Comparison of ENCODE assay signal across 9 mouse cellular contexts in genomic region chr5:151247115-151247875, GRCm38 (mm10). TPM values are rescaled to one million over a fixed set of nuclear protein-coding genes. Genes with fewer than 3 reads are reported as not detected.
DNase-seq lines count a peak whose midpoint lies in the region; ATAC-seq and TF ChIP-seq lines count a peak whose summit lies in the region.
"Had no signal": no experiment of that assay in that cellular context is flagged by ENCODE, and none has a peak within 500 bp of the region (broad histone marks: within the 10 kb centered on the region; RNA-seq: fewer than 3 reads in every experiment).

No protein-coding gene starts in this region.

- intact Hi-C loops in heart, adult 2 months (cut with DNase I), result no loop called here

- H3K9ac ChIP-seq in heart, adult 2 months (ENCODE audit: low read depth, low read length), result no peak overlapping the region
- H3K9ac ChIP-seq in kidney, postnatal 0 days (ENCODE audit: low read depth, low read length), result no peak overlapping the region
- no peak overlapping the region for H3K9ac ChIP-seq in midbrain, embryonic 16.5 days (ENCODE audit: low read depth, low read length)
- H3K9ac ChIP-seq: neural tube, embryonic 12.5 days had no signal

- DNase-seq in heart, adult 2 months, result no peak
- no peak for DNase-seq in heart, postnatal 4 days
- DNase-seq in kidney, postnatal 0 days (ENCODE audit: low spot score), result peak; percentile 90
- DNase-seq in cerebellum, adult 9-11 months, result no peak
- DNase-seq in retina, postnatal 1 day, result no peak
- no peak for DNase-seq in frontal cortex, postnatal 36 days (ENCODE audit: low spot score in 2 of 2)

- no peaks in the 10 kb centered on the region for H3K9me3 ChIP-seq in kidney, postnatal 0 days (replicated peaks; ENCODE audit: low read length)
- H3K9me3 ChIP-seq in midbrain, embryonic 16.5 days (replicated peaks; ENCODE audit: control insufficient read depth, low read length, poor library complexity, severe bottlenecking), result no peaks in the 10 kb centered on the region
- H3K9me3 ChIP-seq: neural tube, embryonic 12.5 days had no signal

- H3K4me2 ChIP-seq in kidney, postnatal 0 days (ENCODE audit: low read length), result peak overlapping the region; percentile 33; the same call in 1 of the 2 replicates
- no peak overlapping the region for H3K4me2 ChIP-seq in midbrain, embryonic 16.5 days (ENCODE audit: low read length)
- H3K4me2 ChIP-seq: neural tube, embryonic 12.5 days had no signal

- WGBS in heart, adult 2 months, result 34% methylated on average over 11 of the region's 11 CpGs
- 14% methylated on average over 11 of the region's 11 CpGs for WGBS in kidney, postnatal 0 days
- WGBS in midbrain, embryonic 16.5 days, result 64% methylated on average over 11 of the region's 11 CpGs

- TF ChIP-seq POLR2A in heart, adult 2 months (IDR thresholded peaks at IDR 0.05; ENCODE audit: insufficient read depth, low read depth, low read length), result no peak

- H3K27ac ChIP-seq in heart, adult 2 months, result peak overlapping the region; percentile 54
- H3K27ac ChIP-seq in kidney, postnatal 0 days, result peak overlapping the region; percentile 65
- H3K27ac ChIP-seq in midbrain, embryonic 16.5 days (ENCODE audit: low read length), result peak overlapping the region; percentile 43; the same call in 1 of the 2 replicates
- H3K27ac ChIP-seq: neural tube, embryonic 12.5 days had no signal

- peaks cover 5% of the 10 kb centered on the region for H3K4me1 ChIP-seq in heart, adult 2 months (ENCODE audit: control insufficient read depth, insufficient read depth, low read length)
- 0 out of 2 replicates have a peak, but pooled peaks cover 6% of the 10 kb centered on the region for H3K4me1 ChIP-seq in kidney, postnatal 0 days (replicated peaks; ENCODE audit: insufficient read depth, low read length)
- no peaks in the 10 kb centered on the region for H3K4me1 ChIP-seq in midbrain, embryonic 16.5 days (ENCODE audit: control insufficient read depth, insufficient read depth, low read length)

- H3K4me3 ChIP-seq in heart, adult 2 months, result no peak overlapping the region
- no peak overlapping the region for H3K4me3 ChIP-seq in kidney, postnatal 0 days (replicated peaks; ENCODE audit: low read depth, low read length)
- no peak overlapping the region for H3K4me3 ChIP-seq in midbrain, embryonic 16.5 days (ENCODE audit: low read depth, low read length)
- H3K4me3 ChIP-seq: neural tube, embryonic 12.5 days had no signal

- no peak for TF ChIP-seq CTCF in heart, adult 2 months (IDR thresholded peaks at IDR 0.05)
- TF ChIP-seq CTCF in kidney, postnatal 0 days (IDR thresholded peaks at IDR 0.05; ENCODE audit: low read depth), result no peak; the same call in 1 of the 2 replicates

- TF ChIP-seq EP300 in heart, adult 2 months (IDR thresholded peaks at IDR 0.05; ENCODE audit: insufficient read depth, low read depth, low read length), result 0 out of 2 replicates have a peak, but pooled peaks have one; percentile 13

- no peaks in the 10 kb centered on the region for H3K27me3 ChIP-seq in heart, adult 2 months (ENCODE audit: control insufficient read depth, insufficient read depth, low read length)
- H3K27me3 ChIP-seq in kidney, postnatal 0 days (ENCODE audit: insufficient read depth, low read length), result no peaks in the 10 kb centered on the region
- H3K27me3 ChIP-seq in midbrain, embryonic 16.5 days (ENCODE audit: control insufficient read depth, insufficient read depth, low read depth, low read length), result no peaks in the 10 kb centered on the region
- H3K27me3 ChIP-seq: neural tube, embryonic 12.5 days had no signal

- H3K36me3 ChIP-seq in heart, adult 2 months (ENCODE audit: control insufficient read depth, insufficient read depth, low read length), result no peaks in the 10 kb centered on the region
- H3K36me3 ChIP-seq in kidney, postnatal 0 days (ENCODE audit: insufficient read depth, low read length), result no peaks in the 10 kb centered on the region
- H3K36me3 ChIP-seq in midbrain, embryonic 16.5 days (ENCODE audit: control insufficient read depth, insufficient read depth, low read length), result no peaks in the 10 kb centered on the region
- H3K36me3 ChIP-seq: neural tube, embryonic 12.5 days had no signal

- ATAC-seq in common myeloid progenitor, adult 5-6 weeks (replicated peaks; ENCODE audit: low read depth, poor library complexity, severe bottlenecking), result peak; percentile 59
- ATAC-seq in kidney, postnatal 0 days (replicated peaks; ENCODE audit: low FRiP score, low read depth), result peak; percentile 69; the same call in 1 of the 2 replicates
- peak; percentile 76 for ATAC-seq in midbrain, embryonic 16.5 days

- H3K79me2 ChIP-seq in heart, adult 2 months (replicated peaks; ENCODE audit: control insufficient read depth, insufficient read depth, low read length), result no peaks in the 10 kb centered on the region

RNA-seq across cellular contexts. Expression of gene Stard13, which starts 13.7 kb away (rescaled TPM):
- 10 to 100 TPM; 22.1 to 24.4 TPM for total RNA-seq in heart, adult 2 months (2021)
- 9.9 and 16.4 TPM in 2 replicates for polyA plus RNA-seq in heart, adult 2 months (2012; rRNA removed)
- total RNA-seq in heart, postnatal 4 days (2021), result 10 to 100 TPM; 20.1 to 20.8 TPM
- total RNA-seq in common myeloid progenitor, adult 5-6 weeks (2017), result 0.69 TPM in 1 of 2 replicates, not detected in the other
- 7.8 and 9.4 TPM in 2 replicates for polyA plus RNA-seq in kidney, postnatal 0 days (2015; fragmentation: Nextera tagmentation; extraction: Ambion mirVana)
- polyA plus RNA-seq in midbrain, embryonic 16.5 days (2015; fragmentation: Nextera tagmentation; extraction: Ambion mirVana), result 3.6 and 5.2 TPM in 2 replicates

Comparison
In these comparisons a context has a peak if more than half of its experiments do, and no peak if none do; other contexts are left out.
1. RNA of gene Stard13, which starts 13.7 kb away (total RNA-seq): 22.1 to 24.4 TPM in heart, adult 2 months and 20.1 to 20.8 TPM in heart, postnatal 4 days; 0.69 TPM in common myeloid progenitor, adult 5-6 weeks; every median in the first group is over 10 times any median in the second.
2. Peak in every context shown above with its lines, with median percentiles within 50 percentile points of each other: H3K27ac ChIP-seq and ATAC-seq.